Mouse (Mus musculus): ENCODE results near the gene Hunk. TPM values are rescaled to one million over a fixed set of nuclear protein-coding genes. Genes with fewer than 3 reads are reported as not detected.

The Hunk gene
- total RNA-seq, 2 experiments from 2014 or later = 3.1 to 3.7 TPM

DNA sequence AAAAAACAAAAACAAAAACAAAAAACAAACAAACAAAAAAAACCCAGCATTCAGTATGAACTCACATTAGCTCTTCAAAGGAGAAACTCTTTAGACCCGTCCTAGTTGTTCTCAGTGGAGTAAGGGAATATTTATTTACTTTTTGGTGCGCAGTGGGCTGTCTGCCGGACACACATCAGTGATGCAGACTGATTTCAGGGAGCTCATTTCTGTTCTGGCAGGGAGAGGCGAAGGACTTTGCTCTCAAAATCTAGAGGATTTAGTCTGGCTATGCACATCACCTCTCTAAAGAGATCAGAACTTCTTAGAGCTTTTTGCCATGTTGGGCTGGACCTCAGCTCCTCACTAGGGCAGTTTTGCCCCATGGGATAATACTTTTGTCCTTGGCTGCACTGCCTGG lies 2.1 kb downstream of the Hunk start:
- intact Hi-C loops (cut with DNase I; ENCODE audit: low total_unique reads) = no loop called here
- DNase-seq = no peak

DNA sequence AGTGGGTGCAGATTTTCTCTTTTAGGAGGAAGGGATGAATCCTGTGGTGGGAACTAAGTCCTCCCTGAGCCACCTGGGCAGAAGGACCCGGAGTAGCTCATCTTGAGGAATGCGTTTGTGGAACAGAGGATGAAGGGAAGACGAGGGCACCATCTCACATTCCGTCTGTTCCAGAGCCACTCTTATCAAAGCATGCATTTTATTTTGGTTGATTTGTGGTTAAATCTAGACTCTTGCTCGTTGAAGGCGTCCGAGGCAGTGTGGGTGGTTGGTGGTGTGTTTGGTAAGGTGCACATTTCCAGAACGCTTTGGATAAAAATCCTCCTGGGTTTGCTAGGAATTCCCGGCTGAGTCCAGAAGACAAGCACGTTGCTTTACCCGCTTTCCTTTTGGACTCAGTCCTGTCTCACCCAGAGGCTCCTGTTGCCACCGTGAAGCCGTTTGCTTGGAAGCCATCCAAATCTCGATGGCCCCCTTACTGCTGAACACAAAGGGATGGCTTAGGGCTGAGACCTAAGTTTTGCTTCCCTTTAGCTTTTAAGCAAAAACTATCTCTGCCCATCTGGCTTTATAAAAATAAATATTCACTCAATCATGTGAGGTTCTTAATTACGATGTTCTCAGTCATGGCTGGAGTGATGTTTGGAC lies 3.4 kb downstream of the Hunk start:
- intact Hi-C loops (cut with DNase I; ENCODE audit: low total_unique reads) = no loop called here
- DNase-seq = no peak

DNA sequence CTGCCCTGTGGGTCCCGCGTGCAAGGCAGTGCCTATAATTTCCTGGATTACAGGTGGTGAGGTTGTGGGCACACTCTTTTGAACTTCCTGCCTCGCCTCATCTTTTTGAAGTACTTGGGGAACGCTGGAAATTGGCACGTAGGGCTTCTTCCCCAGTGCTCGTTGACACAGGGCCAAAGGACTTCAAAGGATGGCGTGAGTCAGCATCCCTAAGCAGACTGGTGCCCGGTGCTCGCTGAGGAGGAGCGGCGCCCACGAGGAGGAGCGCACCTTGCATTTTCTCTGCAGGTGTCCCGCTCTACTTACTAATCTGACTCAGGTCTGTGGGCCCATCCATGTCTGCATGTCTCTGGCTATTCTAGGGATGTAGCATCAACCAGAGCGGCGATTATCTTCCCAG lies 4.9 kb downstream of the Hunk start:
- intact Hi-C loops (cut with DNase I; ENCODE audit: low total_unique reads) = no loop called here
- no peak for DNase-seq

DNA sequence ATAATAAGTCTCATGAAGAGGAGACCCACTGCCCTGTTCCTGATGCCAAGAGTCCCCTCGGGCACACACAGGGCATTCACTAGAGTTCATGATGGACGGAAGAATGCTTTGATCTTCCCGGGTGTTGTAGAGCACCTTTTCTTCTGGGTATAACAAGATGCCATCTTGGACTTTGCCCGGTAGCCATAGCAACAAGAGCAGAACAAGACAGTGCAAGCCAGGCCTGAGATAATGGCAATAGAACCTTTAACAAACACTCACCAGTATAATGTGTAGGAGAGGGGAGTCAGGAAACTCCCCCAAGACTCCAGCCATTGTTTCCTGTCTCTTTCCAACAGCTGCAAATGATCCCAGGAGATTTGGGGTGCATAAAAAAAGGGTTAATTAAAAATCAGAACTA lies 8.9 kb downstream of the Hunk start:
- no peak for DNase-seq
- intact Hi-C loops (cut with DNase I; ENCODE audit: low total_unique reads) = no loop called here

DNA sequence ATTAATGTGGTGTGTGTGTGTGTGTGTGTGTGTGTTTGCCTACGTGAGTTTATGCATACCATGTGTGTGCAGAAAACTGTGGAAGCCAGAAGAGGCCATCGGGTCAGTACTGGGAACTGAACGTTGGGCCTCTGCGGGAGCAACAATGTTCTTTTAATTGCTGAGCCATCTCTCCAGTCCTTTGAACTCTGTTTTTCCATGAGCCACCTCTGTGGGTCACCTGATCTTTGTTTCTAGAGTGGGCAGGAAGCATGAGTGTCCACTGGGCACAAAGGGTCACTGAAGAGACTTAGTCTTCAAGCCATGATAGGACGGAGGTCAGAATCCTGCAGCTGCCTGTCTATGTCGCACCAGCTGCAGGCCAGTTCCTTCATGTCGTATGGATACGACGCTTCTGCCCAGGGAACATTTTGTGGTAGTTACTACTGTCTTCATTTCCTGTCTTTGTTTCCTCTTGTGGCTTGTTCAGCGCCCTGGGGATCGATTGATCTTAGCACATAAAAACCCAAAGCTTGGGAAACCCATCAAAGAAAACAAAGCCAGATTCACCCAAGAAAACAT lies 10.3 kb downstream of the Hunk start:
- no peak for DNase-seq
- intact Hi-C loops (cut with DNase I; ENCODE audit: low total_unique reads) = no loop called here

DNA sequence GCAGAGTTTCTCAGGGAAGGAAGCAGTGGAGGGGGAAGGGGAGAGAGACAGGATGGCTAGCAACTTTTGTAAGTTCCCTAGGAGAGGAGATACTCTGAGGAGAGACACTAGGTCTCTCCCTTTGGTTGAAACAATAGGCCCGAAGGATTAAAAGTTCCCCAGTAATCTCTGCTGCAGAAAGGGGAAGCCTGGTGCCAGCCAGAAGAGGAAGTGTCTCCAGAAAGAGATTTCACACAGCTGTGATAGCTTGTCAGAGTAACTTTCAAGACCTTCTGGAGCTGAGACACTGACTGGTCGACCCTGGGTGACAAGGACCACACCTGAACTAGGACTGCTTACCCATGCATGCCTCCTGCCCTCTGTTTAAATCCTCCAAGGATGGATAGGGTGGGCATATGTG lies 11.1 kb downstream of the Hunk start:
- DNase-seq = no peak
- intact Hi-C loops (cut with DNase I; ENCODE audit: low total_unique reads) = no loop called here

DNA sequence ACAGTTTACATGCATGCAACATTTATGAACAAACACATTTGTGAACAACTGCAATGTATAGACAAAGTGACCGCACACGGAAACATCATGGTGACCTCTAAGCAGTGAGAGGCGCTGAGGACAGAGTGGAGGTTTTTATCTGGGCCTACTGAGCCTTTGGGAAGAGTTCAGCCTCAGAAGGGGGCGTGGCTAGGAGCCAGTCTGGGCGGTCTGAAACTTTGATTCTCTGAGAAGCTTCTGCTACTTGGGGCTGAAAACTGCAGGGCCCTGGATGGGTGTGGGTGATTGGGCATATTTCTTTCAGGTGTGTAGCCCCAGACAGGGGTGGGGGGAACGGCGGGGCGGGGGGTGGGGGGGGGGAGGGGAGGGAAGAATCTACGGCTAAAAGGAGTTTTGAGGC lies 14.5 kb downstream of the Hunk start:
- intact Hi-C loops (cut with DNase I; ENCODE audit: low total_unique reads) = no loop called here
- peak; percentile 34 for DNase-seq

DNA sequence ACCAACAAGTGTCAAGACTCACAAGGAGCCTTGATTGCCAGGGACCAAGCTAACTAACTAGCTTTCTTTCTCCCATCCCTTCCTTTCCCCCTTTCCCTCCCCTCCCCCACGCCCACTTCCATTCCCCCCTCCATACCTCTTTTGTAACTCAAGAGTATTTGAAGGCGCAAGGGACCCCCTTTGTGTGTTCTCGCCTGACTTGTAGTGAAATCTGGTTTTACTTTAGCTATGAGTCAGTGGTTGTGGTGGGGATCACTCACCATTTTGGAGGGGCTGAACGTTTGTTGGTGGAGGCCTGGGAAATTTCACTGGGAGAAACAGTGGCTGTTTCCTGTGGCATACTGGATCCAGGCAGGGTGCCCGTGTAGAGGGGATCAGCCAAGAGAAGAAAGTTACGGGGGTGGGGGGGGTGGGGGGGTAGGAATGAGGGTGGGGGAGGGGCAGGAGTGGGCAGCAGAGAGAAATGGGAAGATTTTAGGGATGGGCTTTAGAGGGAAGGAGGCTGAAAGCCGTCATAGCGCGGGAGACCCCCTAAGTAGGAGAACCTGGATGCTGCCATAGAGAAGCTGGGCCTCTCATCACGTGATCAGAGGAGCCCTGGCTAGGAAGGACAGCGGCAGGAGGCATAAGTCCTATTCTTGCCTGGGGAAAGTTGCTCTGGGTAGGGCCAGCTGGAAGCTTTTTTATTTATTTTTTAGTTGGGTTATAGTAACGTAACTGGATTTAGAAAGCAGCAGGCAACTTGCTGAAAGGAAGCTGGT lies 15.3 kb downstream of the Hunk start:
- DNase-seq = no peak
- intact Hi-C loops (cut with DNase I; ENCODE audit: low total_unique reads) = no loop called here

DNA sequence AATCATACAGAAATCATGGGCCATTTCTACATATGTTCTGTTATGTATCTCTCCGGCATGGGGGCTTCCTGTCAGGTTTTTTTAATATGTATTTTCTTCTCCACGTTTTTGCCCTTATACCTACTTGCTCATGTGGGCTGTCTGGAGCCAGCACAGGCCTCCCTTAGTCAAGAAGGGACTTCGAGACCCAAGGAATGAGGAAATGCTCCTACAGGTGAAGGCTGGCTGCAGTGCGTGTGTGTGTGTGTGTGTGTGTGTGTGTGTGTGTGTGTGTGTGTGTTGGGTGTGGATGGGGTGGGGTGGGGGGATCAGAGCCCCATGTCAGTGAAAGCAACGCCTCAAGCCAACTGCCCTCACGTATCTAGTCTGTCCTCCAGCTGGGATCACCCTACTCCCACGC lies 16.5 kb downstream of the Hunk start:
- DNase-seq = no peak
- intact Hi-C loops (cut with DNase I; ENCODE audit: low total_unique reads) = no loop called here

DNA sequence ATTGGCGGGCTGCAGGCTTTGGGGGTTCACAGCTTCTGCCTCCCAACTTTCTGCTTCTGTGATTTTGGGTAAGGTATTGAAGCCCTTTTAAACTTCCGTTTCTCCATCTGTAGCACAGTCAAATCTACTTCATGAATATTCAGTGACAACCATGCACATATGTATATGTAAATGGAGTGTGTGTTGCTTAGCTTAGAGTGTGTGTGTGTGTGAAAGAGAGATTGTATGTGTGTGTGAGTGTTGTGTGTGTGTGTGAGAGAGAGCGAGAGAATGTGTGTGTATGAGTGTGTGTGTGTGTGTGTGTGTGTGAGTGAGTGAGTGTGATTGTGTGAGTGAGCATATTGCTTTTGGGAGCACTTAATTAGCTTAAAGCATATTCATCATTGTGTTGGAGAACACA lies 19.4 kb downstream of the Hunk start:
- no peak for DNase-seq
- intact Hi-C loops (cut with DNase I; ENCODE audit: low total_unique reads) = no loop called here

DNA sequence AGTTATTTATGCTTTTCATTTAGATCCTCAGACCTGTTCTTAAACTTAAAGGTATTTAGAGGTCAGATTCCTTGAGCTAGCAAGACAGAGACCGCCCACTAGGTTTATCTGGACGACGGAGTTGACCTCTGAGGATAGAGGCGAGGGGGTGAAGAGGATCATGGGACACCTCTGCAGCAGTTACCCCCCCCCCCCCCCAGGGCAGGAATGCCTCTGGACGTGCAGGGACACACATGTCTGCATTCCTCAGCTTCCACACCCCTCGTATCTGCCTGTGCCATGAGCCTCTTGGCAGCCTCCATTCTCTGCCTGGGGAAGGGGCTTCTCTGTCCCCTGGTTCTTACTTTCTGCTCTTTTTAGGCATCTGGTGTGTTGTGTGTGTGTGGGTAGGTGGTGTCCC lies 19.8 kb downstream of the Hunk start:
- intact Hi-C loops (cut with DNase I; ENCODE audit: low total_unique reads) = no loop called here
- no peak for DNase-seq

DNA sequence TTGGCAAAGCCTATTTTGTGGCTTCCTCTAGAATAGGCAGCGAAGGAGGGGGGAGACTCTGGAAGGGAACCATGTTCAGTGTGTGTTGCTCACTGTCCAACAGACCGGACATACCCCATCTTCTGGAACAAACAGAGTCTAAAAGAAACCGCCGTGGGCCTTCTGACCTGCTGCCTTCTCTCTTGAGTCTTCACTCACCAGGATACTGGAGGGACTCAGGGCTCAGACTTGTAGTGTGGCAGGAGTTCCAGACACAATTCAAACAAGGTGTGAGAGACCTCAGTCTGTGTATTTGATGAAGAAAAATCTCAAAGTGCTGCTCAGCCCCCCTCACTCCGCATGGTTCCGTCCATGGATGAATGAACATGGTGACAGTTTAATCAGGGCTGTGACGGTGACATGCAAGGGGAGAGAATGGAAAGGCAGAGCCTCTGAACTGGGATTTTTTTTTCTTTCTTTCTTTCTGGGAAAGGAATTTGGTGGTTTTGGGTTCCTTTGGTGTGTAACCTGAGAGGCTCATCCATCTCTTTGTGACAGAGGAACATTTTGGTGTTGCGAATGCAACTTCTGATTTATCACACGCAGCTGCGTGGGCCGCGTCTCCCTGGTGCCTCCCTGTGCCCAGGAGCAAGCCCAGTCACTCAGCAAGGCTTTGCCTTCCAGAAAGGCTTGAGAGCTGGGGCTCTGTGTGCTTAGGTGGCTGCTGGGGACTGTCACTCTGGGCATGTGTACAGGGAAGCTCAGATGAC lies 21.9 kb downstream of the Hunk start:
- no peak for DNase-seq
- intact Hi-C loops (cut with DNase I; ENCODE audit: low total_unique reads) = no loop called here

DNA sequence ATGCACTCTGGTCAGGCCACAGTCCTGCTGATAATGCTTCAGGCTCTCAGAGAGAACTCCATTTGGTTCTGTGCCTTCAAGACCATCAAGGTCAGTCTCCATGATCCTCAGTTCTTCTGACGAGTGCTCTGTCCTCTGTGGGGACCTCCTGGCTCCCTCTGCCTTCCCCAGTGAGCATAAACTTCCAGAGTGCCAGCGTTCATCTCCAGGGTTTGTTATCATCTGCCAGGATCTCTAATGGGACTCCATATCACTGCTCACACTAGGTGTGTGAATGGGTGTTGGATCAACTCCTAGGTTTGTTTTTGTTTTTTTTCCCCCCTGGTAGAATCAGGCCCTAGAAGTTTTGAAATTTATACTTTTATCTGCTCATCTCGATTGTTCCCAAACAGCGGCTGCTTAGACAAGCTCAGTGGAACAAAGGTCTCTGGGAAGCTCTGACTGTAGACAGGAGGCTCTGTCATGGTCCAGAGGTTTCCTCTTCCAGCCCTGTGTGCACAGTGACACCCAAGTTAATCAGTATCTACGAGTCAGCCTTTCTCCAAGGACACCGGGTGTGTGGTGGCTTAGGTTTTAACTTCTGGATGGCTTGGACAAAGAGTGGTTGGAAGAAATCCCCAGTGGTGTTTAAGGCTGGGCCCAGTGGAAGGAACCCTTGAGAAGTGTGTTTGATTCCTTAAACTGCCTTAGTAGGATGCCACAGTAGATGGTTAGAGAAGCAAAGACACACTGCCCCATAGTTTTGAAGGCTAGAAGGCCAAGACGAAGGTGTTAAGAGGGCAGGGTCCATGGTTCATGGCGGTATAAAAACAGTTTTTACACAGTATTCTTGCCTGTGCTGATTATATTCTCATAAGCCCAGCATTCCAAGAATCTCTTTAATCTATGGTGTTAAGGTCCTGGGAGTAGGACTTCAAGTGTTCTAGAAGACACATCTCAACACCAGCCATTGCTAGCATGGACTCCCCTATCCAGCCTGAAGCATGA lies 26.6 kb downstream of the Hunk start:
- intact Hi-C loops (cut with DNase I; ENCODE audit: low total_unique reads) = no loop called here
- DNase-seq = no peak

DNA sequence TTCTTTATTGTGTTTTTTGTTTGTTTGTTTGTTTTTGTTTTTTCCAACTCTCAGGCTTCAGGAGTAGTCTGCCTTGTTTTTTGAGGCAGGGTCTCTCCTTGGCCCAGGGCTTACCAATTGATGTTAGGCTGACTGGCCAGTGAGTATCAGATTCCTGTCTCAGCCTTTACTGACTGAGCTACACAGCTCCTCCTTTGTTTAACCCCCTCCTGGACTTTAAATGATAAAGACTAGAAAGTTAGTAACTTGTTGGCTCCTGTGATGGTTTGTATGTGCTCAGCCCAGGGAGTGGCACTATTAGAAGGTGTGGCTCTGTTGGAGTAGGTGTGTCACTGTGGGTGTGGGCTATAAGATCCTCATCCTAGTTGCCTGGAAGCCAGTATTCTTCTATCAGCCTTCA lies 30.8 kb downstream of the Hunk start:
- intact Hi-C loops (cut with DNase I; ENCODE audit: low total_unique reads) = no loop called here
- DNase-seq = no peak

DNA sequence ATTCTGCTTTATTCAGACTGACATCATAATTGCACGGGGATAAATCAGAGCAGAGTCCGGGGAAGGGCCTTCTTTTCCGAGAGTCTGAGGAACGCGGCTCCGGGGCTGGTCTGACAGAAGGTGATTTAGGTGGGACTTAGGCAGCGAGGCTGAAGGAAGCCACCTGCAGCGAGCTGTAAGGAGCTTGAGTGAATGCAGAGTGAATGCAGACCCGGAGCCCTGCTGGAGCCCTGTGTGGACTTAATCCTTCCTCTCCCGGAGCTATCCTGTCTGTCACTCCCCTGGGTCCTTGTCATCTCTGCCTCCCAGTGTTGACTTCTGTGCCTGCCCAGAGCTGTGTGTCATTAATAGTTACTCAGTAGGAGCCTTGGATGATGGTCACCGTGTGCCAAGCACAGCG lies 32.8 kb downstream of the Hunk start:
- DNase-seq = no peak
- intact Hi-C loops (cut with DNase I; ENCODE audit: low total_unique reads) = no loop called here

DNA sequence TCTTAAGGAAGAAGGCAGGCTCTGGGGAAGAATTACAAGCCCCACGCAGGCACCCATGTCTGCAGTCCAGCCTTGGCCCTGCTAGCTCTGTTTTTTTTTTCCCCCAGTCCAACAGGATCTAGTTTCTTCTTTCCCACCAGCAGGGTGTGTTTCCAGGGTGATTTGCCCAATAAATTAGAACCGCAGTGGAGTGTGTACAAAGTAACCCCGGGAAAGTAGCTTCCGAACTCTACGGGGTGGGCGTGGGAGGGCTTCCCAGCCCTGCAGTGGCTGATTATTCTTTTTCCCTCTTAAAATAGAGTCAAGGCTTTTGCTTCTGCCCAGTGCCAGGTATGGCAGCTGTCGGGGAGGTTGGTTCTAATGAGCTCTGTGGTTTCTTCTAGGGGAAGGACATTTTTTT lies 35.3 kb downstream of the Hunk start:
- DNase-seq = no peak
- intact Hi-C loops (cut with DNase I; ENCODE audit: low total_unique reads) = no loop called here

DNA sequence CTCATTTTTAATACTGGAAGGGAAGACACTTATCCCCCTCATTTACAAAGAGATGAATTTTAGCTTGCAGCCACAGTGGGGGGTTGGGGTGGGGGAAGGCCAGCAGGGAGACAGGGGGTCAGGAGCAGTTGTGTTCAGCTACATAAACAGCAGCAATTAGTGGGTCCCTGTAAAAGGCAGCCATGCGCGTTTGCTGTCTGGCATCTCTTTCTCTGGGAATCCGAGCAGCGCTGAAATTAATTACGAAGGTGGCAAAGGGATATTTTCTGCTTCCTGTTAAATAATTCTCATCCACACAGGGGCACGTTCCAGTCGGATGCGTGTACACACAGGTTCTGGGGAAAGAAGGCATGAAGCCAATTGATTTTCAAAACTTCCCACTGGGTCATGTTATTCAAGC lies 35.7 kb downstream of the Hunk start:
- DNase-seq = no peak
- intact Hi-C loops (cut with DNase I; ENCODE audit: low total_unique reads) = no loop called here

DNA sequence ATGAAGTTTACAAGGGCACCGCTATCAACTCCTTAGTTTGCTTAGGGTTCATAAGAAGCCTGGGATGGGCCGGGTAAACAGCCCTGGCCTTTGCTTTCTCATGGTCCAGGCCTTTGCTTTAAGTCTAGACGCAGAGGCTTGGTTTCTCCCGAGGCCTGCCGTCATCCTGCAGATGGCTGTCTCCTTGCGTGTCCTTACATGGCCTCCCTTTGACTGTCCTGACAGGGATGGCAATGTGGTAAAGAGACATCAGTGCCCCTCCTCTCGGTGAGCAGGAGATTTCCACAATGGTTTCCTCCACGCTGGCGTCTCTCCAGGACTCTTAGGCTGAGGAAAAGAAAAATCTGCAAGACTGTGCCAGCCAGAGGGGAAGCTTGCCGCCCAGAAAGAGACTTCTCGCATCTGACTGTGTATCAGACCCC lies 36.3 kb downstream of the Hunk start:
- DNase-seq = peak; percentile 56
- intact Hi-C loops (cut with DNase I; ENCODE audit: low total_unique reads) = no loop called here

DNA sequence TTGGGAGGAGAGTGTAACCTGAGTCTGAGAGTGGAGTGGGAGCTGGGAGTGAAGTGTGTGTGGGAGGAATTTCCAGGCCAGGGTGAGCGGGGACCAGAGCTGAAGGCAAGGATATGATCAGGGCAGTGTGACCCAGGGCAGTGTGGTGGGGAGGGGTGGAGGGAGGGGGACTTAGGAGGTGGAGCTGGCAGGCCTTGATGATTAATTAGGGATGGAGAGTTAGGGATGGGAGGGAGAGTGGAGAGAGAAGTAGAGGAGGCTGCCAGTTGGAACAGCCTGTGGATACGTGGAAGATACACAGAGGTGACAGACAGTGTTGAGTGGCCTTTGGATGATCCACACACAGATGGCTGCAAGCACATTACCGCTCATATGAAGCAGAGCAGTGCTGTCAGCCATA lies 38.1 kb downstream of the Hunk start:
- no peak for DNase-seq
- intact Hi-C loops (cut with DNase I; ENCODE audit: low total_unique reads) = no loop called here

Measured in gastrocnemius, postnatal 14 days (tissue).